Mouse (Mus musculus): ENCODE data around the gene Wfikkn2. TPM values are rescaled to one million over a fixed set of nuclear protein-coding genes. Genes with fewer than 3 reads are reported as not detected.
A peak's percentile ranks its signal among the peaks of the same experiment; 100 is the strongest.

The Wfikkn2 gene
- 3.8 and 4.5 TPM in 2 replicates for polyA plus RNA-seq (2016; fragmentation: Nextera tagmentation; extraction: Ambion mirVana)

DNA sequence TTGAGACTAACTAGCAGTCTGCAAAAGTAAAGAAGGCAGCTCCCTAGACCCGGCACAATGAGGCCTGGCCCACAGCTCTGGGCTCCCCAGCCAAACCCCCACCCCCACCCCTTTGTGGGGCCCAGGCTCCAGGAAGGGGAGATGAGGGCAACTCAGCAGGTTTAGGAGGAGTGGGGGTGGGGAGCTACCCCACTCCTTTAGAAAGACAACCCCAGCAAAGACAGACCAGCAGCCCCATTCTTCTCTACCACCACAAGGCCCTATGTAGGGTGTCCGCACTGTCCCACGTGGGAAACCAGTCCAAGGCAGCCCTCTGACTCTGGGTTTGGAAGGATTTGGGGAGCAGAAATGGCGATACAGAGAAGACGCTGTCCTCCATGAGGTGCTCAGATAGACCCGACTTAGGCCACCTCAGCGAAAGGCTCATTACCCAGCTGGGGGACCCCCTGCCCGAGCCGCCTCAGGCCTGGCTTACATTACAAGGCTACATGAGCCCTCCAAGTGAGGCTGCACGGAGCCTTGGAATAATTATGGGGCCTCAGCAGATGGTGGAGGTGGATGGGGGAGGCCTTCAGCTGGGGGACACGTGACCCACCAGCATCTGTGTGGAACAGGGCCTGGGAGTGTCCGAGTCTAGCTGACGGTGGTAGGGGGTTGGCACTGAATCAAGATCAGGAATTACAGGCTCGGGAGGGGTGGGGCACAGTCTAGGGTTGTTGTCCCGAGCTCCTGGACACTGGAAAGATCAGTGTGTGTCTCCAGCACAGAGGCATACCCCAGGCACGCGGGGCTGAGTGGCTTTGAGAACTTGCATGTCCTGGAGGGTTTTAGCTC lies at the start of gene Wfikkn2:
Gene Wfikkn2, minus strand, starts transcription at position 51 of the 834 bp plus-strand sequence.
- H3K9me3 ChIP-seq, result no peaks in the 10 kb centered on the region
- ATAC-seq (ENCODE audit: low FRiP score, low read depth), result peak; percentile 83
- H3K4me3 ChIP-seq, result no peak within 1 kb of the TSS
- H3K27me3 ChIP-seq, result peaks cover 32% of the 10 kb centered on the region
- peaks cover 44% of the 10 kb centered on the region for H3K4me1 ChIP-seq
- peak within 1 kb of the TSS; percentile 62 for H3K27ac ChIP-seq (replicated peaks)
- H3K9ac ChIP-seq (replicated peaks), result no peak within 1 kb of the TSS
- WGBS, result 47% methylated on average over 17 of the region's 17 CpGs
- no peak within 1 kb of the TSS for H3K4me2 ChIP-seq (replicated peaks)
- H3K36me3 ChIP-seq, result no peaks in the 10 kb centered on the region

DNA sequence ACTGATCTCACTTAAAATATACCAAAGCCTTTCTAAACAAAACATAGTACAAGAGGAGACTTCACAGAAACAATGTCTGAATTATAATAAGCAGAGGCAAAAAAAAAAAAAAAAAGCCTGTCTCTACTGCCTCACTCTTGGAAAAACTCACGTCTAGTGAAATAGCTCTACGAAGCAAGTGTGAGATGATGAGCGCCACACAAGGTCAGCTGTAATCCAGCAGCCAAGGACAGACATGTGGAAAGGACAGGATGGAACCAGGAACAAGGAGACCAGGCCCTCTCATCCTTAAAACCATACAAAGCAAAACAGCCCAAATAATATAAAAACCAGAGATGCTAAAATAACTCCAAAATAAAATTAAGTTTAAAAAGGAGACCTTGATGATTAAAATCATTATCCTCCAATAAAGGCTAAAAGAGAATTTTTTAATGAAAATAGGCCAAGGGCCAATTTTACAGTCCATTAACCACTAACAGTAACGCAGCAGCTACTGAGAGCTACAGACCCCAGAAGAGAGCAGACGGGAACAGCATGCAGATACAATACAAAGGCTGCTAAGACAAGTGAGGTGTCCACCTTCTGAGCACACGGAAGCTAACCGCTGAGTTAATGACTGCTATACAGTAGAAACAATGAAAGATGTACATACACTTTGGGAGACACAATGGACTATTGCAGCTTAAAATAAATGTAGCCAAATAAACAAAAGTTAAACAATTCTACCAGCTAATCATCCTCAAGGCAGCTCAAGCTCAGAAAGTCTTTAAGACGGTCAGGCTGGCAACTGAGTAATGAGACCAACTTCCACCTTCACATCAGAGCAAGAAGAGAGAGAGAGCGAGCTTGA lies 49.4 kb upstream of the Wfikkn2 start:
- no peaks in the 10 kb centered on the region for H3K27me3 ChIP-seq
- no peak for ATAC-seq (ENCODE audit: low FRiP score, low read depth)
- H3K9me3 ChIP-seq, result no peaks in the 10 kb centered on the region
- WGBS, result 80% methylated on average over 9 of the region's 9 CpGs
- H3K27ac ChIP-seq (replicated peaks), result no peak overlapping the region
- no peak overlapping the region for H3K4me2 ChIP-seq (replicated peaks)
- no peak overlapping the region for H3K4me3 ChIP-seq
- peaks cover 91% of the 10 kb centered on the region for H3K36me3 ChIP-seq
- no peak overlapping the region for H3K9ac ChIP-seq (replicated peaks)
- no peaks in the 10 kb centered on the region for H3K4me1 ChIP-seq

DNA sequence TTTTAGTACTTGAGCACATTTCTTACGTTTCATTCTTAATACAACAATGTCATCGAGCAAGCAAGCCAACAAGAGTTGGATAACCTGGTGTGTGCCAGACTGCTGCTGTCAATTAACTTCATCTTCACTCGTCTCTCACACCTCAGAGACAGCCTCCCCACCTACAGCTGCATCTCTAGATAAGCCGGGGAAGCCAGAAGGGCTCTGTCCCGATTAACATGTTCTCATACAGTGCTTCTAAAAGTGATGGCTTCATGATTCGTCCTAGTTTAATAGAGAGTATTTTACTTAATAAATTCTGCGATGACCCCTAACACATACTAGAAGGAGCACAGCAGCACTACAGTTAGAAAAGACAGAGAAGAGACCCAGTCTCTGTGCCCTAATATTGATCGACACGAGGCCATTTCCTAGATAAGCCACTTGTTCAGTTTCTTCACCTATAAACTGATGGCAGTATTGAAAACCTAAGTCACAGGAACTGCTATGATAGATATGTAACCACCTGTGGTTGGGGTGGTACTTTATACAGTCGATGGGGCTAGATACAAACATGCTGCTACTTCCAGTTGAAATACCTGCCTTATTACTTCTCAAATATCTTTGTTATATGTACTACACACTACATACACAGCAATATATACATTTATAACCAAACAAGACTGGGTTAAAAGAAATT lies 44.4 kb upstream of the Wfikkn2 start:
- Histone ChIP-seq H3K9me3 (no peaks in the 10 kb centered on the region), H3K27ac (replicated peaks) (no peak overlapping the region), H3K36me3 (peaks cover 84% of the 10 kb centered on the region), H3K4me3 (no peak overlapping the region), H3K27me3 (no peaks in the 10 kb centered on the region), H3K9ac (replicated peaks) (no peak overlapping the region), H3K4me1 (no peaks in the 10 kb centered on the region), H3K4me2 (replicated peaks) (no peak overlapping the region)
- ATAC-seq (ENCODE audit: low FRiP score, low read depth), result no peak
- WGBS, result 93% methylated on average over 10 of the region's 10 CpGs

DNA sequence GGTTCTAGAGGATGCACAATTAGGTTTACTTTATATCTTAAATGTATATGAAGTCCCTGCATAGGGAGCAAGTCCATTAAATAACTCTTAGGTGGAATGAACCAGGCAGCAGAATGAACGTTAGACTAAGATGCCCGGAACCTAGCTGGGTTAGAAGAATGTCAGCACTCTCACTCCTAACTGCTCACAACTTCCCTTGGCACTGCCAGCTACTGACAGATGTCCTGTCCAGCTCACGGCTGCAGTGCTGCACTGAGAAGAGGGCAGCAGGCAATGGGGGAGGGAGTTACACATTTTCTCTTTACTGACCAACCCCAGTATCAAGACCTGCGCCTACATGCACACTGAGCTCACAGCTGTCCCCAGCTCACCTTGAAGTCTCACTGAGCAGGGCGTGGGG lies 41.3 kb upstream of the Wfikkn2 start:
- H3K9me3 ChIP-seq, result no peaks in the 10 kb centered on the region
- H3K4me2 ChIP-seq (replicated peaks), result no peak overlapping the region
- no peaks in the 10 kb centered on the region for H3K4me1 ChIP-seq
- ATAC-seq (ENCODE audit: low FRiP score, low read depth), result no peak
- H3K9ac ChIP-seq (replicated peaks), result no peak overlapping the region
- 95% methylated on average over 5 of the region's 5 CpGs for WGBS
- H3K27ac ChIP-seq (replicated peaks), result no peak overlapping the region
- H3K4me3 ChIP-seq, result no peak overlapping the region
- peaks cover 74% of the 10 kb centered on the region for H3K36me3 ChIP-seq
- no peaks in the 10 kb centered on the region for H3K27me3 ChIP-seq

DNA sequence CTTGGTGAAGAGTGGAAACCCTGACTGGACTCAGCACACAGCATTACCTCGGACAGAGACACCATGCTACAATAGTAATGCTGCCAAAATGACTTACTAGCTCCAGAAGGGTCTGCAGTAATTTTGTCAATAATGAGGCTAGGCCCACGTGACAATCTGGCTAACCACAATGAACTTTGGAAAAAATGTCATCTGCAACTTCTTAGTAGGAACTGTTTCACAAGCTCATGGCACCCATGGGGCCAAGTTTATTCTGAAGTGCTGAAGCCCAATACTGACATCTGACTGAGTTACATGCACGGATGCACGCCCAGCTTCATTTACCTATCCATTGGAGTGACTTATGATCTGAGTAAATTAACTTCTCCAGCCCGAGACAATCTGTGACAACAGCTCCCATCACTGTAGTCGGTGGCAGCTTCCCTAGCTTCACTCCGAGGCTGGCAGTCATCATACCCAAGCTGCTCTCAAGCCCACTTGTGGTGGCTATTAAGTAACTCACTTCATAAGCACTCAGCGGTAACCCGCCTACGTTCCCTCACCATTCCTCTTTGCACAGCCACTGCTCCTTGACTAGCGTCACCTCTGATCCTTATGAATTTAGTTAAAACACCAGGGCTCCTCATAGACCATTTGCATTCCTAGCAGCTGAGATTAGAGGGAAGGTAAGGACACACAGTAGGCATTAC lies 40.2 kb upstream of the Wfikkn2 start:
- no peak for ATAC-seq (ENCODE audit: low FRiP score, low read depth)
- Histone ChIP-seq H3K9ac (replicated peaks) (no peak overlapping the region), H3K27me3 (no peaks in the 10 kb centered on the region), H3K36me3 (peaks cover 65% of the 10 kb centered on the region), H3K4me2 (replicated peaks) (no peak overlapping the region), H3K4me1 (no peaks in the 10 kb centered on the region), H3K9me3 (no peaks in the 10 kb centered on the region), H3K27ac (replicated peaks) (no peak overlapping the region), H3K4me3 (no peak overlapping the region)
- WGBS, result 96% methylated on average over 11 of the region's 11 CpGs

DNA sequence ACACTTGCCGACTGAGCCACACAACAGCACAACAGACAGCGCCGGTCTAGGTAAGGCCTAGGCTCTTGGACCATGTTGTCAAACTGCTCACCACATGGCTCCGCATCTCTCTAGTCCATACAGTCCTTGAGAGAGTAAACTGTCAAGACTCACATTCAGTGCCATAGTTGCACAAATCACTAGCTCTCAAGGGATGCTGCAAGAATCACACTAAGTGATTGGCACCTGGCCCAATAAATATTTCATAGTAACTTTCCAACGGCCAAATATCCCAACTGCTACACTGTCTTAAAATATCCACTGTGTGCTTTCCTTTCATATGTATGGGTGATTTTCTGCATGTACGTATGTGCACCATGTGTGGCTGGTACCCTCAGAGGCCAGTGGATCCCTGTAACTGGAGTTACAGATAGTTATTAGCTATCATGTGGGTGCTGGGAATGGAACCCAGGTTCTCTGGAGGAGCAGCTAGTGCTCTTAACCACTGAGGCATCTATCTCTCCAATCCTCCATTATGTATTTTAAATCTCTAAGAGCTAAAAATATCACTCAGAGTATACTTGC lies 37.8 kb upstream of the Wfikkn2 start:
- H3K9ac ChIP-seq (replicated peaks), result no peak overlapping the region
- no peak overlapping the region for H3K4me3 ChIP-seq
- no peak overlapping the region for H3K4me2 ChIP-seq (replicated peaks)
- H3K36me3 ChIP-seq, result peaks cover 41% of the 10 kb centered on the region
- 0 out of 2 replicates have a peak, but pooled peaks cover 3% of the 10 kb centered on the region for H3K4me1 ChIP-seq
- H3K9me3 ChIP-seq, result no peaks in the 10 kb centered on the region
- WGBS, result 94% methylated on average over 6 of the region's 6 CpGs
- H3K27me3 ChIP-seq, result no peaks in the 10 kb centered on the region
- no peak overlapping the region for H3K27ac ChIP-seq (replicated peaks)
- no peak for ATAC-seq (ENCODE audit: low FRiP score, low read depth)

DNA sequence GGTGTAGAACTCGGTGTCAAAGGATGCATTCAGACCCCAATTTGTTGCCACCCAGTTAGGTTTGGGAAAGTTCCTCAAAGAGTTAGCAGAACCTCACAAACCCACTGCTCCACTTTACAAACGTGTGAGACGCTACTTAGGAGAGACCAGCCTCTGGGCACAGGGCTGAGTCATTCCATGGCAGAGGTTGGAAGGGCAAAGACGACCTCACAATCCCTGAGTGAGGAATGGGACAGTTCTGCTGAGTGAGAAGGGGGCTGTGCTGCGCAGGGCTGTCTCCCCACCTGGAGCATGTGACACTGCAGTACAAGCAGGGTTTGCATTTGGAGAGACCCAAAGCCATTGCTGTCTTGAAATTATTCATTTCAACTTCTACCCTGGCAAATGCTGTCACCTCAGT lies 36.5 kb upstream of the Wfikkn2 start:
- Histone ChIP-seq H3K4me3 (no peak overlapping the region), H3K27ac (replicated peaks) (no peak overlapping the region), H3K4me2 (replicated peaks) (no peak overlapping the region), H3K9me3 (no peaks in the 10 kb centered on the region), H3K27me3 (no peaks in the 10 kb centered on the region), H3K4me1 (0 out of 2 replicates have a peak, but pooled peaks cover 5% of the 10 kb centered on the region), H3K9ac (replicated peaks) (no peak overlapping the region), H3K36me3 (peaks cover 29% of the 10 kb centered on the region)
- WGBS, result 67% methylated on average over 5 of the region's 5 CpGs
- no peak for ATAC-seq (ENCODE audit: low FRiP score, low read depth)

DNA sequence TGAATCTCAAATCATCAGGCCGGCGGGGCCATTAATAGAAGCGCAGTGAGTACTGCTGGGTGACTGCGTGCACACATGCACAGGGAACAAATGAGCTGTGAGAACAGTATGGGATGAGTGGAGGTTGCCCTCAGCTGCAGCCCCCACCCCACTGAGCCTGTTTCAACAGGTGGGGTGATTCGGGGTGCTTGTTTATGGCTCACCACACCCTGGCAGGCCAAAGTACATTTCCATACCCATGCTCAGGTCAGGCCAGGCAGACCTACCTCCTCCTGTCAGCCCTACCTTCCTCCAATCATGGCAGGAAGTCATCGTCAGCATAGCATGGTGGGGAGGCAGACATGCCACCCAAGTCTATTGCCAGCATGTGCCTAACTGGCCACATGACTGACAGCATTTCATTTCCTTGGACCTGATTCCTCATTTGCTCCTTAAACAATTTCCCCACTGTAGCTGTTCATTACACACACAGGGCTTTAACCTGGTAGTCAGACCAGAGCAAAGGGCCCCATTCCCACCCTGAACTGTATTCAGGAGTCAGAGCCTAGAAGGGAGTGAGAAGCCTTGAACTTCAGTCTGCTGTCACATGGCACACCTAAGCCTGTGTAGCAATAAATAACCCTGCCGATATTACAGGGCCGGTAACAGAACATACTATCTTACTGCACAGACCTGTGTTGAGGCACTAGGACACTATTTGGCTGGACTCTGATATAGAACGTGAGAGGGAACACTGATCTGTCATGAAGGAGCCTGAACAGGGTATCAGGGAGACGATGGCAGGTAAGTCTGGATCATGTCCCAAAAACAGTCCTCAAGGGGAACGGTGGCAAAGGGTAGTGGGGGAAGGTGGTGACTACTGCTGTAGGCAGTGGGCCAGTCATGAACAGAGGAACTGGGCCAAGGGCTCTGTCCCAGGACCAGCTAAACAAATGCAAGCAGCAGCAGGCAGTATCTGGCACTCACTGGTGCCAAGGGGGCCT lies 35.7 kb upstream of the Wfikkn2 start, which contains the start of gene Gm21885:
Gene Gm21885, plus strand, starts transcription at position 675 of the 983 bp plus-strand sequence.
- no peak for ATAC-seq (ENCODE audit: low FRiP score, low read depth)
- 0 out of 2 replicates have a peak, but pooled peaks cover 11% of the 10 kb centered on the region for H3K4me1 ChIP-seq

DNA sequence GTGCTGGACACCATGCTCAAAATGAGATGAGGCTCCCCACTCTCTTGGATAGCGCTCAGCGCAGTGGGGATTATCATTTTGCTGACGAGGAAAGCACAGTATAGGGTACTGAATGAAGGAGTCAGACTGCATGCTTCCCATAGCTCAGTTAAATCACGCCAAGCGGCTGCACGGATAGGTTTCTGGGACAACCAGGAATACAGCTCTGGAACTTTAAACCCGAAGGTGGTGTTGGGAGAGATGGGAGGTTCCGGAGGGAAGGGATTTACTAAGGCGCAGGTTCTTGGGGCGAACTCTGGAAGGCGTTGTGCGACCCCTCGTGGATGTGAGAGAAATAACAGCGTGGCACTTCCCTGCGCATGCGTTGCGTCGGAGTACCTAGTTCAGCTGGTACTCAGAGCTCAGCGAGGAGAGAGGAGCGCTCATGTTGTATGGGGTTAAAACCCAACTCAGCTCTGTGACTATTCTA lies 31.1 kb upstream of the Wfikkn2 start:
- ATAC-seq (ENCODE audit: low FRiP score, low read depth), result peak; percentile 73
- Histone ChIP-seq H3K4me1 (peaks cover 16% of the 10 kb centered on the region; the same call in 1 of the 2 replicates), H3K4me2 (replicated peaks) (peak overlapping the region; percentile 54), H3K9ac (replicated peaks) (peak overlapping the region; percentile 31; the same call in 1 of the 2 replicates), H3K9me3 (no peaks in the 10 kb centered on the region), H3K36me3 (no peaks in the 10 kb centered on the region), H3K27me3 (no peaks in the 10 kb centered on the region), H3K27ac (replicated peaks) (no peak overlapping the region), H3K4me3 (peak overlapping the region; percentile 26)
- 7% methylated on average over 20 of the region's 20 CpGs for WGBS

More for the DNA sequence above, 35.7 kb upstream of the Wfikkn2 start, which contains the start of gene Gm21885:
- Histone ChIP-seq H3K36me3 (peaks cover 22% of the 10 kb centered on the region), H3K4me2 (replicated peaks) (no peak within 1 kb of the TSS), H3K27me3 (no peaks in the 10 kb centered on the region), H3K27ac (replicated peaks) (no peak within 1 kb of the TSS), H3K9me3 (no peaks in the 10 kb centered on the region), H3K9ac (replicated peaks) (no peak within 1 kb of the TSS), H3K4me3 (no peak within 1 kb of the TSS)
- WGBS, result 89% methylated on average over 11 of the region's 11 CpGs

DNA sequence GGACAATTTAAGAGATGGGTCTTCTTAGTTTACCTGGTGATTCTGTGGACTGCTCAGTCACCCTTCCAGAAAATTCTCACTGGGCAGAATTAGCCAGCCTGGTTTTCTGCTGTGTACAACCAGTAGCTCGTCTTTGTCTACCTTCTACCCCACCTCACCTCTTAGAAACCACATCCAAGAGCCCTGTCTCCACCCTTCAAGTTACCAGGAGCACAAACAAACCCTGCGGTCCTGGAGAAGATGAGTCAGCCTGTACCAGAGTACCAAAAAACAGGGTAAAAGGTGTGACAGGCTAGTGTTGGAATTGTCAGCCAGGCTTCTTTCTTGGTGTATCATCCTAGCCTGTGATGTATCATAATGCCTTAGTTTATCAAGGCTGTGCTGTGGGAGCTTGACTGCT lies 29.9 kb upstream of the Wfikkn2 start:
- no peaks in the 10 kb centered on the region for H3K36me3 ChIP-seq
- 89% methylated on average over 2 of the region's 2 CpGs for WGBS
- H3K27me3 ChIP-seq, result no peaks in the 10 kb centered on the region
- H3K27ac ChIP-seq (replicated peaks), result no peak overlapping the region
- H3K4me1 ChIP-seq, result peaks cover 16% of the 10 kb centered on the region; the same call in 1 of the 2 replicates
- H3K4me3 ChIP-seq, result no peak overlapping the region
- no peaks in the 10 kb centered on the region for H3K9me3 ChIP-seq
- no peak overlapping the region for H3K4me2 ChIP-seq (replicated peaks)
- no peak for ATAC-seq (ENCODE audit: low FRiP score, low read depth)
- no peak overlapping the region for H3K9ac ChIP-seq (replicated peaks)

All from midbrain, embryonic 12.5 days (tissue).